17 mouse cellular contexts compared by ENCODE assay signal in genomic region chr5:38628023-38628422, GRCm38 (mm10).
"Had no signal": no experiment of that assay in that cellular context is flagged by ENCODE, and none has a peak within 500 bp of the region (broad histone marks: within the 10 kb centered on the region; RNA-seq: fewer than 3 reads in every experiment).

No protein-coding gene starts in this region.

- H3K27ac ChIP-seq: kidney, embryonic 15.5 days; liver, embryonic 15.5 days; lung, embryonic 15.5 days; midbrain, embryonic 10.5 days; neural tube, embryonic 15.5 days had no signal

- DNase-seq: kidney, postnatal 36 days; layer of hippocampus, adult 9-11 months; layer of hippocampus, postnatal 36 days; lung, postnatal 36 days; midbrain, embryonic 14.5 days; right cerebral cortex, adult 18-20 months; right cerebral cortex, postnatal 4 days; spleen, adult 18-20 months; thymus, adult 18-20 months; thymus, postnatal 14 days had no signal

- H3K4me3 ChIP-seq: kidney, embryonic 15.5 days; liver, embryonic 15.5 days; lung, embryonic 15.5 days; midbrain, embryonic 10.5 days; myocyte; neural tube, embryonic 15.5 days had no signal

- H3K4me1 ChIP-seq: kidney, embryonic 15.5 days; liver, embryonic 15.5 days; lung, embryonic 15.5 days; midbrain, embryonic 10.5 days; neural tube, embryonic 15.5 days had no signal

- H3K9me3 ChIP-seq: kidney, embryonic 15.5 days; liver, embryonic 15.5 days; lung, embryonic 15.5 days; midbrain, embryonic 10.5 days; neural tube, embryonic 15.5 days had no signal

- H3K27me3 ChIP-seq: kidney, embryonic 15.5 days; liver, embryonic 15.5 days; lung, embryonic 15.5 days; neural tube, embryonic 15.5 days had no signal

- H3K36me3 ChIP-seq: kidney, embryonic 15.5 days; liver, embryonic 15.5 days; lung, embryonic 15.5 days; midbrain, embryonic 10.5 days; neural tube, embryonic 15.5 days had no signal

- H3K9ac ChIP-seq: kidney, embryonic 15.5 days; liver, embryonic 15.5 days; lung, embryonic 15.5 days; neural tube, embryonic 15.5 days had no signal

- H3K4me2 ChIP-seq: kidney, embryonic 15.5 days; liver, embryonic 11.5 days; liver, embryonic 15.5 days; lung, embryonic 15.5 days; neural tube, embryonic 15.5 days had no signal
